Mouse (Mus musculus): ENCODE measurements around the gene Il2rg.

Il2rg gene

GRCm38 (mm10) chrX:101260441-101261325 lies 7.4 kb downstream of the Il2rg start:
- no peak for DNase-seq

- DNase-seq = peak; percentile 50
These were observed 11.5 kb downstream of the Il2rg start for GRCm38 (mm10) chrX:101256603-101257002.

- DNase-seq = no peak
These were observed 13.3 kb downstream of the Il2rg start for GRCm38 (mm10) chrX:101254740-101255139.

- DNase-seq = peak; percentile 96
These were observed 13.9 kb downstream of the Il2rg start, which contains the start of gene Foxo4 for GRCm38 (mm10) chrX:101253952-101254729. Gene Foxo4, plus strand, starts transcription at chrX:101254528.

GRCm38 (mm10) chrX:101245011-101245410 lies 23.0 kb downstream of the Il2rg start:
- DNase-seq = no peak

- DNase-seq = no peak
These were observed 45.3 kb downstream of the Il2rg start for GRCm38 (mm10) chrX:101222796-101223162.

- peak; percentile 94 for DNase-seq
These were observed 45.9 kb downstream of the Il2rg start, which contains the start of gene Snx12 for GRCm38 (mm10) chrX:101221834-101222795. Gene Snx12, minus strand, starts transcription at chrX:101222563.

Measured in lung, postnatal 36 days (tissue).